In genomic region chr2:103796861-103797466, GRCm38 (mm10) we compare ENCODE assay signal across 8 mouse cellular contexts. TPM values are rescaled to one million over a fixed set of nuclear protein-coding genes. Genes with fewer than 3 reads are reported as not detected.
DNase-seq lines count a peak whose midpoint lies in the region; ATAC-seq and TF ChIP-seq lines count a peak whose summit lies in the region.

No protein-coding gene starts in this region.

- under 1% methylated on average over 68 of the region's 72 CpGs for WGBS in embryonic facial prominence, embryonic 13.5 days
- 0% methylated on average over 50 of the region's 72 CpGs for WGBS in kidney, embryonic 16.5 days
- WGBS in midbrain, postnatal 0 days, result 1% methylated on average over 38 of the region's 72 CpGs

- peak overlapping the region; percentile 99 for H3K9ac ChIP-seq in embryonic facial prominence, embryonic 13.5 days
- peak overlapping the region; percentile 98 for H3K9ac ChIP-seq in kidney, embryonic 16.5 days (replicated peaks; ENCODE audit: low read length)
- peak overlapping the region; percentile 77 for H3K9ac ChIP-seq in midbrain, postnatal 0 days (replicated peaks; ENCODE audit: low read length, poor library complexity, severe bottlenecking)

- TF ChIP-seq CTCF in midbrain, postnatal 0 days (IDR thresholded peaks at IDR 0.05), result peak; percentile 29

- peak overlapping the region; percentile 100 for H3K27ac ChIP-seq in embryonic facial prominence, embryonic 13.5 days
- H3K27ac ChIP-seq in kidney, embryonic 16.5 days (ENCODE audit: low read length), result peak overlapping the region; percentile 100
- H3K27ac ChIP-seq in midbrain, postnatal 0 days (ENCODE audit: low read depth, low read length), result peak overlapping the region; percentile 99

- peak; percentile 86 for DNase-seq in 416B (ENCODE audit: low read depth)
- DNase-seq in adrenal gland, postnatal 14 days, result peak; percentile 94
- peak; percentile 58 for DNase-seq in heart, adult 8-10 months (ENCODE audit: low spot score)
- peak; percentile 90 for DNase-seq in liver
- DNase-seq in midbrain, postnatal 0 days (ENCODE audit: low spot score), result peak; percentile 88
- peak; percentile 82 to 92 for DNase-seq in spleen, postnatal 4 days (ENCODE audit: low spot score in 2 of 2)

- peaks cover 21% of the 10 kb centered on the region for H3K4me1 ChIP-seq in embryonic facial prominence, embryonic 13.5 days
- peaks cover 33% of the 10 kb centered on the region for H3K4me1 ChIP-seq in kidney, embryonic 16.5 days (ENCODE audit: insufficient read depth, low read length)
- H3K4me1 ChIP-seq in midbrain, postnatal 0 days (ENCODE audit: insufficient read depth, low read length), result peaks cover 4% of the 10 kb centered on the region

- peak overlapping the region; percentile 84 for H3K4me3 ChIP-seq in embryonic facial prominence, embryonic 13.5 days
- H3K4me3 ChIP-seq in kidney, embryonic 16.5 days (ENCODE audit: low read length), result peak overlapping the region; percentile 95
- peak overlapping the region; percentile 60 for H3K4me3 ChIP-seq in midbrain, postnatal 0 days (ENCODE audit: low read depth, low read length)

- H3K36me3 ChIP-seq in embryonic facial prominence, embryonic 13.5 days, result peaks cover 17% of the 10 kb centered on the region
- H3K36me3 ChIP-seq in kidney, embryonic 16.5 days (ENCODE audit: insufficient read depth, low read length), result peaks cover 16% of the 10 kb centered on the region
- peaks cover 3% of the 10 kb centered on the region; the same call in 1 of the 2 replicates for H3K36me3 ChIP-seq in midbrain, postnatal 0 days (ENCODE audit: insufficient read depth, low read length)

- H3K9me3 ChIP-seq in embryonic facial prominence, embryonic 13.5 days, result no peaks in the 10 kb centered on the region
- no peaks in the 10 kb centered on the region for H3K9me3 ChIP-seq in kidney, embryonic 16.5 days (ENCODE audit: low read length)
- H3K9me3 ChIP-seq in midbrain, postnatal 0 days (ENCODE audit: low read length), result no peaks in the 10 kb centered on the region

- H3K4me2 ChIP-seq in embryonic facial prominence, embryonic 13.5 days, result peak overlapping the region; percentile 67
- H3K4me2 ChIP-seq in kidney, embryonic 16.5 days (replicated peaks; ENCODE audit: low read depth, low read length), result peak overlapping the region; percentile 60
- H3K4me2 ChIP-seq in midbrain, postnatal 0 days (ENCODE audit: low read depth, low read length, poor library complexity, severe bottlenecking), result peak overlapping the region; percentile 63

- no peaks in the 10 kb centered on the region for H3K27me3 ChIP-seq in embryonic facial prominence, embryonic 13.5 days
- no peaks in the 10 kb centered on the region for H3K27me3 ChIP-seq in kidney, embryonic 16.5 days (ENCODE audit: insufficient read depth, low read length)
- no peaks in the 10 kb centered on the region for H3K27me3 ChIP-seq in midbrain, postnatal 0 days (ENCODE audit: insufficient read depth, low read length)

- ATAC-seq in embryonic facial prominence, embryonic 13.5 days (ENCODE audit: insufficient number of reproducible peaks, insufficient read depth, low FRiP score, low TSS enrichment, low read depth), result peak; percentile 62
- ATAC-seq in kidney, embryonic 16.5 days (ENCODE audit: low FRiP score, low TSS enrichment), result peak; percentile 70
- peak; percentile 71 for ATAC-seq in midbrain, postnatal 0 days (ENCODE audit: low FRiP score)

RNA-seq across cellular contexts. Expression of gene Caprin1, which starts 0.5 kb away (rescaled TPM):
- 417 and 423 TPM in 2 replicates for total RNA-seq in adrenal gland, postnatal 14 days (2021)
- polyA plus RNA-seq in embryonic facial prominence, embryonic 13.5 days (2015; fragmentation: Nextera tagmentation; extraction: Ambion mirVana), result 332 TPM in 2 replicates
- 100 to 1,000 TPM; 148 to 197 (median 176) TPM for total RNA-seq in heart, adult 8-10 months (2022)
- polyA plus RNA-seq in kidney, embryonic 16.5 days (2015; fragmentation: Nextera tagmentation; extraction: Ambion mirVana), result 324 and 325 TPM in 2 replicates
- total RNA-seq in midbrain, postnatal 0 days (2014; rRNA removed), result 269 and 307 TPM in 2 replicates
- 211 and 226 TPM in 2 replicates for polyA plus RNA-seq in midbrain, postnatal 0 days (2015; fragmentation: Nextera tagmentation; extraction: Ambion mirVana)

RNA-seq across cellular contexts. Expression of gene Nat10, which starts 35.9 kb away (rescaled TPM):
- total RNA-seq in adrenal gland, postnatal 14 days (2021), result 40.4 TPM in 2 replicates
- polyA plus RNA-seq in embryonic facial prominence, embryonic 13.5 days (2015; fragmentation: Nextera tagmentation; extraction: Ambion mirVana), result 28.8 and 29.9 TPM in 2 replicates
- total RNA-seq in heart, adult 8-10 months (2022), result 10 to 100 TPM; 12.7 to 19.0 (median 16.5) TPM
- polyA plus RNA-seq in kidney, embryonic 16.5 days (2015; fragmentation: Nextera tagmentation; extraction: Ambion mirVana), result 32.1 and 32.2 TPM in 2 replicates
- 37.0 and 40.4 TPM in 2 replicates for total RNA-seq in midbrain, postnatal 0 days (2014; rRNA removed)
- polyA plus RNA-seq in midbrain, postnatal 0 days (2015; fragmentation: Nextera tagmentation; extraction: Ambion mirVana), result 12.7 and 15.9 TPM in 2 replicates

Comparison
In these comparisons a context has a peak if more than half of its experiments do, and no peak if none do; other contexts are left out.
1. Peak in every context shown above with its lines: DNase-seq, ATAC-seq, H3K4me3 ChIP-seq and H3K27ac ChIP-seq.